Mouse (Mus musculus) hindbrain, embryonic 12.5 days (tissue): ENCODE data around the gene Il12rb2. TPM values are rescaled to one million over a fixed set of nuclear protein-coding genes. Genes with fewer than 3 reads are reported as not detected.

Source experiments
- ATAC-seq: fragments of 200-750 bp; cut with Nextera tagmentation; 2 replicates; pipeline ENCODE4 v1.8.0; 2017; ENCODE audit warnings: moderate TSS enrichment; ENCODE audit not compliant: low FRiP score
- H3K27ac ChIP-seq: fragments of 300-500 bp; sonication (generic); 2 replicates; pipeline ENCODE4 v1.5.1; 2016; ENCODE audit warnings: mild to moderate bottlenecking
- H3K27me3 ChIP-seq: fragments of 300-500 bp; sonication (generic); 2 replicates; pipeline ENCODE4 v1.6.1; 2016; ENCODE audit warnings: mild to moderate bottlenecking
- H3K36me3 ChIP-seq: fragments of 300-500 bp; sonication (generic); 2 replicates; pipeline ENCODE4 v1.6.1; 2016; ENCODE audit warnings: mild to moderate bottlenecking
- H3K4me1 ChIP-seq: fragments of 300-500 bp; sonication (generic); 2 replicates; pipeline ENCODE4 v1.6.1; 2016
- H3K4me2 ChIP-seq: fragments of 300-500 bp; sonication (generic); replicated peaks from 2 replicates; pipeline ENCODE4 v1.6.1; 2016; ENCODE audit warnings: mild to moderate bottlenecking
- H3K4me3 ChIP-seq: fragments of 300-500 bp; sonication (generic); 2 replicates; pipeline ENCODE4 v1.5.1; 2016; ENCODE audit warnings: mild to moderate bottlenecking
- H3K9ac ChIP-seq: fragments of 300-500 bp; sonication (generic); 2 replicates; pipeline ENCODE4 v1.6.1; 2016; ENCODE audit warnings: mild to moderate bottlenecking, moderate library complexity
- H3K9me3 ChIP-seq: fragments of 300-500 bp; sonication (generic); replicated peaks from 2 replicates; pipeline ENCODE4 v1.6.1; 2016; ENCODE audit warnings: mild to moderate bottlenecking
- WGBS: fragments of 180-500 bp; shearing (Covaris S2); methylation state at CpG from one replicate; pipeline ENCODE4 v1.1.7; 2016; 5-methylcytosine and 5-hydroxymethylcytosine counted together
- polyA plus RNA-seq: library from polyadenylated mRNA; unstranded; fragments of >200 nt; fragmentation: Nextera tagmentation; extraction: Ambion mirVana; gene quantifications from 2 replicates; pipeline ENCODE4 v1.2.1, GENCODE M21; 2016

The Il12rb2 gene
- polyA plus RNA-seq, 1 experiment from 2014 or later: 0.14 TPM

- Histone ChIP-seq H3K4me2 (no peak overlapping the region), H3K4me3 (no peak overlapping the region), H3K4me1 (no peaks in the 10 kb centered on the region), H3K27ac (no peak overlapping the region), H3K9me3 (no peaks in the 10 kb centered on the region), H3K36me3 (peaks cover 30% of the 10 kb centered on the region), H3K27me3 (no peaks in the 10 kb centered on the region), H3K9ac (no peak overlapping the region)
- ATAC-seq: no peak
- 92% methylated on average over 1 of the region's 1 CpGs for WGBS
Observed at GRCm38 (mm10) chr6:67282897-67283296, 93.1 kb downstream of the Il12rb2 start.

GRCm38 (mm10) chr6:67281614-67282197, 94.3 kb downstream of the Il12rb2 start:
- no peak for ATAC-seq
- 87% methylated on average over 9 of the region's 9 CpGs for WGBS
- Histone ChIP-seq H3K9me3 (no peaks in the 10 kb centered on the region), H3K27ac (no peak overlapping the region), H3K36me3 (peaks cover 35% of the 10 kb centered on the region), H3K4me3 (no peak overlapping the region), H3K4me2 (no peak overlapping the region), H3K27me3 (no peaks in the 10 kb centered on the region), H3K4me1 (no peaks in the 10 kb centered on the region), H3K9ac (no peak overlapping the region)

- no peak for ATAC-seq
- no peak overlapping the region for H3K9ac ChIP-seq
Observed at GRCm38 (mm10) chr6:67277944-67278343, 98.0 kb downstream of the Il12rb2 start.

DNA sequence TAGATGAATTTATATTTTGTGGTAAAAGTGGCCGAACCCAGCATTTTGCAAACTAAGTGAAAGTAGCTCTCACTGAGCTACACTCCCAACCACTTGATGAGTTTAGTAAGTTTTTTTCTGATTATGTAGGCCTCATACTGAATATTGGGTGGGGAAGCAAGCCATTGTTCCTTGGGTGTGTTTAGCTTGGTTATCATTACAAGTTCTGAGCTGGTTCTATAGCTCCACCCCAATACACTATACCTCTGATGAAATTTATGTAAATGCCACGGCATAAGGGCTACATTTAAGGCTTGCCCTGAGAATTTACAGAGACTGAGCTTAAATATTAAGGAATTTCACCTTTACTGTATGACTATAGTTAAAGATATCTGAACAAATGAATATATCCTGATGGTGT, 106.5 kb downstream of the Il12rb2 start:
- H3K27ac ChIP-seq: no peak overlapping the region
- no peak overlapping the region for H3K9ac ChIP-seq
- H3K4me2 ChIP-seq: peak overlapping the region; percentile 81
- H3K4me1 ChIP-seq: peaks cover 12% of the 10 kb centered on the region
- 56% methylated on average over 2 of the region's 2 CpGs for WGBS
- H3K36me3 ChIP-seq: peaks cover 11% of the 10 kb centered on the region
- H3K4me3 ChIP-seq: peak overlapping the region; percentile 27
- no peaks in the 10 kb centered on the region for H3K27me3 ChIP-seq
- no peak for ATAC-seq
- no peaks in the 10 kb centered on the region for H3K9me3 ChIP-seq

More at GRCm38 (mm10) chr6:67277944-67278343, 98.0 kb downstream of the Il12rb2 start:
- Histone ChIP-seq H3K4me1 (0 out of 2 replicates have a peak, but pooled peaks cover 2% of the 10 kb centered on the region), H3K9me3 (no peaks in the 10 kb centered on the region), H3K27me3 (no peaks in the 10 kb centered on the region), H3K27ac (no peak overlapping the region), H3K4me3 (no peak overlapping the region), H3K4me2 (no peak overlapping the region), H3K36me3 (peaks cover 37% of the 10 kb centered on the region)
- whole genome bisulfite sequencing: 90% methylated on average over 5 of the region's 5 CpGs

GRCm38 (mm10) chr6:67268983-67269382, 107.0 kb downstream of the Il12rb2 start:
- Histone ChIP-seq H3K27me3 (no peaks in the 10 kb centered on the region), H3K9me3 (no peaks in the 10 kb centered on the region), H3K4me1 (peaks cover 12% of the 10 kb centered on the region), H3K27ac (no peak overlapping the region), H3K4me3 (peak overlapping the region; percentile 27), H3K9ac (no peak overlapping the region), H3K4me2 (peak overlapping the region; percentile 81), H3K36me3 (peaks cover 8% of the 10 kb centered on the region)
- no peak for ATAC-seq
- WGBS: 13% methylated on average over 1 of the region's 1 CpGs

DNA sequence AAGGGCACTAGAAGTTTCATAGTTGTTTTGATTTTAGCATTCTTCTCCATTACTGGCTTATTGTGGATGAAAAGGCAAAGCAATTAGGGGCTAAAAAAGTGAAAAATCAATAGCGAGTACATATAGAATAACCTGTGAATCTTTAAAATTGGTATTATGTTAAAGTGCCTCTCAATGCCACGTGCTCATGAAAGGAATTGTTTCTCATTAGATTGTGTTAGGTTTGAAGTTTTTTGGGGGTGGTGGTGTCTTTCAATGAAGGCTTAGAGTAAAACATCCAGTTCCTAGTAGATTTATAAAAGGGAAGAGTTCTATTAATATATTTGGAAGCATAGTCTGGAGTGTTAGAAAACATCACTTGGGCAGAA, 107.8 kb downstream of the Il12rb2 start:
- WGBS: 0% methylated on average over 2 of the region's 2 CpGs
- Histone ChIP-seq H3K4me3 (peak overlapping the region; percentile 91), H3K36me3 (peaks cover 4% of the 10 kb centered on the region), H3K9me3 (no peaks in the 10 kb centered on the region), H3K4me1 (peaks cover 10% of the 10 kb centered on the region), H3K4me2 (peak overlapping the region; percentile 81), H3K27ac (no peak overlapping the region), H3K9ac (peak overlapping the region; percentile 95), H3K27me3 (no peaks in the 10 kb centered on the region)
- no peak for ATAC-seq

DNA sequence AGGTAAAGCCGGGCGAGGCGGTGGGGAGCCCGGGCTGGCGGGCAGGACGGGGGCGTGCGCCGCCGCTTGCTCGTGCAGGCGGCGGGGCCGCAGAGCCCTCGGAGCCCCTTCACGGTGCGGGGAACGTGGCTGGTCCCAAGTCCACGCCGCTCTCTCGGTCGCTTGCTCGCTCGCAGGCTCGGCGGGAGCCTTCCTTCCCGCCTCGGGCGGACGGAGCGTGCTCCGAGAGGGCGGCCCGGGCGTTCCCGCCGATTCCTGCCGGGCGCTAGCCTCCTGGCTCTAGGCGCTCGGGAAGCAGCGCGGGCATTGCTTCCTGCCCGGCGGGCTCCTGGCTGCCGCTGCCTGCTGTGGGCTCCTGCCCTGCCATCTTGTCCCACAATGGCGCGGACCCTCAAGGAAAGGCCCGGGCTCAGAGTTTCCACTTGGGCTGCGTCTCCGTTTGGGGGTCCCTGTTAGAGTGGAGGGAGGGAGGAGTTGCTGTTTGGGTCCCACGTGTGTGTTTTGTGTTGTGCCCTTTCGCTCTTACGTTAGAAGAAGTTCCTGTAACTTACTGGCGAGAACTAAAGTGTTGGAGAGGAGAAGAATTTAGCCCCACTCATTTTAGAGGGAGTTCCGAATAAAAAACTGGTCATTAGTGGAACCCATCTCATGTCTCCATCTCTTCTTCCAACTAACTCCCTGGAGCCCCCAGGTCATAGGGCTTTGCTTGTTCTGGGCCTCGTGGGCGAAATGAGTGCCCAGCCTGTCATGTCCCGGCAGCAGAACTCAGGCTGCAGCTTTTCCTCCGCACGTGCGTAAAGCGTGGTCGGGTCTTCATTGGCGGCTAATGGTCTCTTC, 108.4 kb downstream of the Il12rb2 start:
- no peaks in the 10 kb centered on the region for H3K9me3 ChIP-seq

DNA sequence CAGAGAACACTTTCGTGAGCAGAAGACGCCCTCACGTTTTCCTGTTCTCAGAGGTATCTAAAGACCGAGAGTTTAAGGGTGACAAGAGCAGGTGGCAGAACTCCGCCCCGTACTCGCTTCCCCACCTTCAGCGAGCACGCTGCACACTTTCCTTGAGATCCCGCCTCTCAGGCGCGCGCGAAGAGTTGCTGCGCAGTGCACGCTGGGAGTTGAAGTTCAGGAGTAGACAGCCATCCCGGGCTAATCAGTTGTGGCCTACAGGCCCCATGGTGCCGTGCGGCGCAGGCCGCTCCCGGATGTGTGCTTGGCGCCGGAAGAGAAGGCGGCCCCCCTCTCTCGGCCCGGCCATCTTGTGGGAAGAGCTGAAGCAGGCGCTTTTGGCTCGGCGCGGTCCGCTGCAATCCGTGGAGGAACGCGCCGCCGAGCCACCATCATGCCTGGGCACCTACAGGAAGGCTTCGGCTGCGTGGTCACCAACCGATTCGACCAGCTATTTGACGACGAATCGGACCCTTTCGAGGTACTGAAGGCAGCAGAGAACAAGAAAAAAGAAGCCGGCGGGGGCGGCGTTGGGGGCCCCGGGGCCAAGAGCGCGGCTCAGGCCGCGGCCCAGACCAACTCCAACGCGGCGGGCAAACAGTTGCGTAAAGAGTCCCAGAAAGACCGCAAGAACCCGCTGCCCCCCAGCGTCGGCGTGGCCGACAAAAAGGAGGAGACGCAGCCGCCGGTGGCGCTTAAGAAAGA, 109.2 kb downstream of the Il12rb2 start:
- WGBS: under 1% methylated on average over 68 of the region's 68 CpGs
- peak overlapping the region; percentile 91 for H3K4me3 ChIP-seq
- no peaks in the 10 kb centered on the region for H3K27me3 ChIP-seq
- H3K9me3 ChIP-seq: no peaks in the 10 kb centered on the region
- peaks cover 10% of the 10 kb centered on the region for H3K4me1 ChIP-seq
- peak overlapping the region; percentile 95 for H3K9ac ChIP-seq
- H3K36me3 ChIP-seq: no peaks in the 10 kb centered on the region
- peak overlapping the region; percentile 81 for H3K4me2 ChIP-seq
- H3K27ac ChIP-seq: peak overlapping the region; percentile 92
- peak; percentile 100 for ATAC-seq

More for the DNA sequence above, 108.4 kb downstream of the Il12rb2 start:
- Histone ChIP-seq H3K4me1 (peaks cover 10% of the 10 kb centered on the region), H3K4me2 (peak overlapping the region; percentile 81), H3K9ac (peak overlapping the region; percentile 95), H3K4me3 (peak overlapping the region; percentile 91), H3K27me3 (no peaks in the 10 kb centered on the region), H3K36me3 (peaks cover under 1% of the 10 kb centered on the region; the same call in 1 of the 2 replicates), H3K27ac (peak overlapping the region; percentile 92)
- peak; percentile 51 for ATAC-seq
- under 1% methylated on average over 60 of the region's 65 CpGs for WGBS

GRCm38 (mm10) chr6:67266159-67266657, 109.8 kb downstream of the Il12rb2 start:
- peak overlapping the region; percentile 49 for H3K9ac ChIP-seq
- no peaks in the 10 kb centered on the region for H3K27me3 ChIP-seq
- no peak overlapping the region for H3K27ac ChIP-seq
- ATAC-seq: peak; percentile 79
- 1% methylated on average over 23 of the region's 23 CpGs for WGBS
- peak overlapping the region; percentile 91 for H3K4me3 ChIP-seq
- H3K9me3 ChIP-seq: no peaks in the 10 kb centered on the region
- no peaks in the 10 kb centered on the region for H3K36me3 ChIP-seq
- H3K4me2 ChIP-seq: peak overlapping the region; percentile 81
- H3K4me1 ChIP-seq: peaks cover 10% of the 10 kb centered on the region

- WGBS: 91% methylated on average over 7 of the region's 7 CpGs
Observed at GRCm38 (mm10) chr6:67264935-67265334, 111.1 kb downstream of the Il12rb2 start.

GRCm38 (mm10) chr6:67251095-67251494, 124.9 kb downstream of the Il12rb2 start:
- no peak overlapping the region for H3K9ac ChIP-seq
- WGBS: 91% methylated on average over 4 of the region's 4 CpGs
- no peak overlapping the region for H3K27ac ChIP-seq
- H3K36me3 ChIP-seq: no peaks in the 10 kb centered on the region
- H3K4me1 ChIP-seq: no peaks in the 10 kb centered on the region
- H3K27me3 ChIP-seq: no peaks in the 10 kb centered on the region
- H3K4me3 ChIP-seq: no peak overlapping the region
- H3K4me2 ChIP-seq: no peak overlapping the region
- ATAC-seq: no peak
- H3K9me3 ChIP-seq: no peaks in the 10 kb centered on the region

More at GRCm38 (mm10) chr6:67264935-67265334, 111.1 kb downstream of the Il12rb2 start:
- no peak overlapping the region for H3K27ac ChIP-seq
- H3K9ac ChIP-seq: no peak overlapping the region
- H3K27me3 ChIP-seq: no peaks in the 10 kb centered on the region
- H3K9me3 ChIP-seq: no peaks in the 10 kb centered on the region
- no peak for ATAC-seq
- H3K36me3 ChIP-seq: no peaks in the 10 kb centered on the region
- H3K4me3 ChIP-seq: no peak overlapping the region
- peaks cover 8% of the 10 kb centered on the region for H3K4me1 ChIP-seq
- H3K4me2 ChIP-seq: no peak overlapping the region

- H3K36me3 ChIP-seq: no peaks in the 10 kb centered on the region
- 86% methylated on average over 5 of the region's 5 CpGs for WGBS
- no peak overlapping the region for H3K9ac ChIP-seq
- H3K4me3 ChIP-seq: no peak overlapping the region
- no peaks in the 10 kb centered on the region for H3K4me1 ChIP-seq
- H3K4me2 ChIP-seq: no peak overlapping the region
- no peak overlapping the region for H3K27ac ChIP-seq
- no peaks in the 10 kb centered on the region for H3K27me3 ChIP-seq
- ATAC-seq: no peak
- no peaks in the 10 kb centered on the region for H3K9me3 ChIP-seq
Observed at GRCm38 (mm10) chr6:67244451-67244850, 131.5 kb downstream of the Il12rb2 start.
